Mouse (Mus musculus) T-helper 17 cell (primary cell): ENCODE results near the gene Zcchc13.

Source experiments
- in situ Hi-C, 2 experiments: fragments of 300-600 bp; cut with MboI, MseI; formaldehyde crosslinking; loops; 1 replicate in 1 of 2; 2 replicates in 1 of 2; pipeline ENCODE4 v1.15.1; 2025; ENCODE audit warnings: high pct_unique_total_duplicates in 2 of 2

Zcchc13 gene

DNA sequence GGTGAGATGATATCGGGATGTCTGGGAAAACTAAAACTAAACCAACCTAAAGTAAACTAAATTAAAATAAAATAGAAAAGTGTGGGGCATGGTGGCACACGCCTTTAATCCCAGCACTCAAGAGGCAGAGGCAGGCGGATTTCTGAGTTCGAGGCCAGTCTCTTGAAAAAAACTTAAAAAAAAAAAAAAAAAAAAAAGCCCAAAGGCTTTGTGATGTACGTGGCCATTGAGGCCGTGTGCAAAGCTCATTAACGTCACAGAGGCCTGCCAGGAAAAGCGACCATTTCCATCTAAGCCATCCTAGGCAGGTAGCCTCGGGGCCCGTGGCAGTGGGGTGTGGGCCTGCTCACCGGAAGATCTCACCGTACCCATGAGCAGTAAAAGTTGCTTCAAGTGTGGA lies at the start of gene Zcchc13:
TSS of gene Zcchc13 (plus strand) at position 284 of the 400 bp plus-strand sequence.
- in situ Hi-C loops: loop anchor here in 1 of 2 experiments (10.0 kb wide), 1 partner anchor 304 kb away; no protein-coding TSS in a partner anchor

DNA sequence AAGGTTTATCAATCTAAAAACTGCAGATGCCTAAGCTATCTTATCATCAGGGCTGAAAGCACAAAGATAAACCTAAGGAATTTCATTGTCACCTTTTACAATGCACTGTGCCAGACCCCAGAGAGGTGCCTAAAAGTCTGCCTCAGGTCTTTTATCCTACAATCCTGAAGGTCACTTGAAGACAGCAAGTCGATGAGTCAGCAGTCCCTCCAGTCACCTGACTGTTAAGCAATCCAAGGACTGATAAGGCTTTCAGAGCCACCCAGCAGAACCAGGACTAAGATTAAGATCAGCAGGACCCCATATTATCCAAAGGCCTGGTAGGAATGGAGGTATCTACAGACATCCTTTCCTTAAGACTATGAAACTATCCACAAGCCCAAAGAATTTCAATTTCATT lies 46.1 kb upstream of the Zcchc13 start:
- in situ Hi-C loops: no loop called here

DNA sequence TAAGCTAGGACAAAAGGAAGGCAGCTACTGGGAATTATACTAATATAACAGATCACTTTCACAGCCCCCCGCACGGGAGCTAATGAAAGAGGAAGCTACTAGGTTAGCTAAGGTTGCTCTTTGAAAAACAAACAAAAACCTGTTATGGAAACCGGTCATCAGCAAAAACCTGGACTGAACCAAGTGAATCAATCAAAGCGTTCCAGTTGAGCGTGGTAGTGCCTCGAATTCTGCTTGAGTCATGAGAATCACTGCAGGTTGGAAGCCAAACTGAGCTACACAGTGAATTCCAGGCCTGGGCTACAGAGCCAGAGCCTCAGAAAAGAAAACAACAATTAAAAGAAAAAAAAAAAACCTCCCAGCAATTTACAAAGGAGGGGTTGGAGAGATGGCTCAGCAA lies 38.3 kb upstream of the Zcchc13 start:
- in situ Hi-C loops: no loop called here

DNA sequence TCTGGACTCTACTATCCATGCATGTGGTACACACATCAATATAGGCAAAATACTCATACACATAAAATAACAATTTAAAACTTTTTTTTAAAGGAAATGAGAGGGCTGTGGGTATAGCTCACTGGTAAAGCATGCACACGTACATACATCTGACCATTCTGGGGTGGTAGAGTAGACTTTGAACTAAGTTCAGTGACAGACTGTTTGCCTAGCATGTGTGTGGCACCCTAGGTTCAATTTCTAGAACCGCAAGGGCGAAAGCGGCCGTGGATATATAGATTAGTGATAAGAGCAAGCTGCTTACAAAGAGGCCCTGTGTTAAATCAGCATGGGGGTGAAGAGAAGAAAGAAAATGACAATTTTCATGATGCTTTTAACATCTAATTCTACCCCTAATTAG lies 27.8 kb upstream of the Zcchc13 start:
- in situ Hi-C loops: no loop called here

DNA sequence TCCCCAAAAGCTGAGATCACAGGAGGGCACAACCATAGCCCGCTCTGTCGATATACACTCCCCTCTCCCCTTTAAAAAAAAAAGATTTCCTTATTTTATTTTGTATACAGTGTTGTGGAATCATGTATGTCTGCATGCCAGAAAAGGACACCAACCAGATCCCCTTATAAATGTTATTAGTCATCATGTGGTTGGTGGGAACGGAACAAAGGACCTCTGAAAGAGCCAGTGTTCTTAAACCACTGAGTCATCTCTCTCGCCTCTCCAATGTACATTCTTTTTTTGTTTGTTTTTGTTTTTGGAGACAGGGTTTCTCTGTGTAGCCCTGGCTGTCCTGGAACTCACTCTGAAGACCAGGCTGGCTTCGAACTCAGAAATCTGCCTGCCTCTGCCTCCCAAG lies 26.2 kb upstream of the Zcchc13 start:
- in situ Hi-C loops: no loop called here

DNA sequence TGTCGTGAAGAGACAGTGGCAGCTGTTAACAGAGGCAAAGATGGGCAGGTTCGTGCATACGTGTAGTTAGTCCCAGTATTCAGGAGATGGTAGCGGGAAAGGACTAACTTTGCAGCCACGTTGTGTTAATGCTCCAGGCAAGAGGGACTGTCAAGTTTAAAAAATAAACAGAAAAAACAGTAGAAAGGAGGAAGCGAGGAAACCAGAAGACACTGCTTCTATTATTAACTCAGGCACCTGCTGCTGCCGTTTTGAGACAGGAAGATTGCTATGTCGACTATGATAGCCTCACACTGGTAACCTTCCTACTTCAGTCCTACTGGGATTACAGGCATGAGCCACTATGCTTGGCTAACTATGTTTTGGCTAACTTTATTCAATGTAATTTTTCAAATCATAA lies 24.9 kb upstream of the Zcchc13 start:
- in situ Hi-C loops: no loop called here

DNA sequence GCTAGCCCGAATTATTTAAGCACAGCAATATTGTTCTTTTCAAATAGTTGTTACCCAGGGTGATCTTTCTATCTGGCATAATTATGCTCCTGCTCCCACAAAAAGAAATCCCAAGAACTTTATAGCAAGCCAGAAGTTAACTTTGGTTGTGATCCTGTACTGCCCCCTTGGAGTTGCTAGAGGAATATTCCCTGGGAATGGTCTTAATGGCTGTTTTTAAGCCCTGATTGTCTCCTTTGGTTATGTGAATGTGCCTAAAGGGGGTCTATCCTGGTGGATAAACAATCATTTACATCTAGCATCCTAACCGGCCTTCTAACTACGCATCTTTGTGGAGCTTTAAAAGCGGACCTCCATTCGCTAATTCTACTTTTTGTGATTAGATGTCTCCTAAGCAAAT lies 20.0 kb upstream of the Zcchc13 start:
- in situ Hi-C loops: no loop called here

DNA sequence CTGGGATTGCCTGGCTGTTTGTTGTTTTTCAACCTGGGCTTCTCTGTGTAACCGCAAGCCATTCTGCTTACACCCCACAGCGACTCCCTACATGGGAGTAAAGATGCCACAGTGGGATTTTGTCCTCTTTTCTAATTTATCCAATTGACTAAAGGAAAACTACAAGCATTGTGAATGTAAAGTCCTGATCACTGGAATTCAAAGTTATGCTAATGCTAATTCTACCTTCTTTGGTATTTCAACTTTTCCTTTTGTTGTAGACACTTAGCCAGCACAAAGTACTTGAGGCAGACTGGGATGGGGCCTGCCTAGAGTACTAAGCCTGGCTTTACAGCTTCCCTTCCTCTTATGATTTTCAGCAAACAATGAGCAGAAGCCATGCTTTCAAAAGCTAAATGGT lies 18.9 kb upstream of the Zcchc13 start:
- in situ Hi-C loops: no loop called here

DNA sequence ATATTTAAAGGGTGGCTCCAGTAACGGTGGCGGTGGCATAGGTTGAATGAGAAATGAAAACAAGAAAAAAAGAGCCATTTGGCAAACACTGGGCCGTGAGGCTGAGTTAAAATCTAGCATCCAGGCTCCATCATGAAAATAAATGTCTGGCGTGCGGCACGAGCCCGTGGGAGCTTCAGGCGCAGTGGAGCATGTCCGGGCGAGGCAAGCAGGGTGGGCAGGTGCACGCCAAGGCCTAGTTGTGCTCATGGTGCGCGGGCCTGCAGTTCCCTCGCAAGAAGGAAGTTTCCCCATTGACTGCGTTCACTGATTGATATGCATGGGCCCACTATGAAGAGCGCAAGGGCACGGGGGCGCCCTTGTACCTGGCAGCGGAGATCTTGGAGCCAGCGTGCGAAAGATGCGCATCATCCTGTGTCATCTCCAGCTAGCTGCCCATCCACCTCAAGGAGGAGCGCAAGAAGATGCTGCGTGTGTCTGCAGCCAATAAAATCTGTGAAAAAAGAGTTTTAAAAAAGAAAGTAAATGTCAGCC lies 15.6 kb upstream of the Zcchc13 start:
- in situ Hi-C loops: no loop called here

DNA sequence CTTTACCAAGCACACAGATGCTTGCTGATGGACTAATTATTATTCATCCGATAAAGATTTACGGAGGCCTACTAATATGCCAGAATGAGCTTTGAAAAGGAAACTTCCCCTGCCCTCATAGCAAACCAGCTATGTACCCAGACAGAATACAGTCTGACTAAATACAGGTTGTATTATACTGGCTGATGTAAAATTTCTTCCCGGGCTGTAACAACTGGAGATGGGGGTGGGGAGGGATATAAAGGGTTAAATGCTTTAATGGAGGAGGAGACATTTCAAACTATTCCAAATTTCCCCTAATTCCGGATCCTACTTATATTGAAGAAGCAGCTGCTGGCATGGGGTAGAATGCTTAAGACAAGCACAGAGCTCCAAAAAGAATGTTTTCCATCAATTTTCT lies 14.9 kb upstream of the Zcchc13 start:
- in situ Hi-C loops: no loop called here

DNA sequence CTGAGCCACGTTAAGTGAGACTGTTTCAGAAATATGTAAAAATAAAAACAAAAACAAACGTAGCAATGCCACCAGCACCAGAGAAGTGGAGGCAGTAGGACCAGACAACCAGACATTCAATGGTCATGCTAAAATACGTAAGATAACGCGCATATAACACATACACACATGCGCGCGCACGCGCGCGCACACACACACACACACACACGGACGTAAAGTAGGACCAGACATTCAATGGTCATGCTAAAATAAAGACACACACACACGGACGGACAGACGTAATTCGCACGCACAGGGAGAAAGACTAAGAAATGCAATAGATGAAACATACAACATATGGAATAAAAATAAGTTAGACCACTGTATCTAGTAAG lies 14.2 kb upstream of the Zcchc13 start:
- in situ Hi-C loops: no loop called here

DNA sequence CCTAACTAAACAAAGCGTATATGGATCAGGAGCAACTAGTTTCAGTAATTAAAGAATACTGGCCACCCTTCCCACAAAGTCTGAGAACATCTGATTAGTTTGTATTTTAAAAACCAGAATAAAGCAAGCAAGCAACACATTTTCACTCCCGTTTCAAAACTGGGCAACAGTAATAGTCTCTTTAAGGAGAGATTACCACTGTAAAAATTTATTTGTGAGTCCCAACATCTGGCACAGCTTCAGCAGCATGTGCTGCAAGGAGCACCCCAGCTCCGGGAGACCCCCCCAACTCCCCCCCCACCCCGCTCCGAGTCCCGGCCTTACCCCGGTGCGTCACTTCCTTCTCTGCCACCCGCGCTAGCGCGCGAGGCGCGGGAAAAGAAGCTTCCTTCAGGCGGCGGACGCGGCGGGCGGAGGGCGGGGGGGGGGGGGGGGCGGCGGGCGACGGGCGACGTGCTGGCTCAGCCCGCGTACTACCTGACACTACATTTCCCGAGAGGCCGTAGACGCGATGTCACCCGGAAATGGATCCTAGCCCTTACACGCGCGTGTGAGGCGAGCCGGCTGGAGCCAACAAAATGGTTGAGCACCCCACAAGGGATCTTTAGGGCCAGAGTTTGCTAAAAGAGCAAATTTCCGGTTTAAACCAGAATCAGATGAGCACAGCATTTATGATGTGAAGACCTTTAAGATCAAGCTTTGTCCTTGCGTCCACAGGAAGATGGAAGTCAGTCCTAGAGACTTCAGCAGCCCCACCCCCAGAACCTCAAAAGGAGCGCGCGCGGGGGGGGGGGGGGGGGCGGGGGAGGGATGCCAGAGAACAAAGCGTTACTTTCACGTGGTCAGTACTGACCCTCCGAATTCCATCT lies 13.6 kb upstream of the Zcchc13 start:
- in situ Hi-C loops: no loop called here

DNA sequence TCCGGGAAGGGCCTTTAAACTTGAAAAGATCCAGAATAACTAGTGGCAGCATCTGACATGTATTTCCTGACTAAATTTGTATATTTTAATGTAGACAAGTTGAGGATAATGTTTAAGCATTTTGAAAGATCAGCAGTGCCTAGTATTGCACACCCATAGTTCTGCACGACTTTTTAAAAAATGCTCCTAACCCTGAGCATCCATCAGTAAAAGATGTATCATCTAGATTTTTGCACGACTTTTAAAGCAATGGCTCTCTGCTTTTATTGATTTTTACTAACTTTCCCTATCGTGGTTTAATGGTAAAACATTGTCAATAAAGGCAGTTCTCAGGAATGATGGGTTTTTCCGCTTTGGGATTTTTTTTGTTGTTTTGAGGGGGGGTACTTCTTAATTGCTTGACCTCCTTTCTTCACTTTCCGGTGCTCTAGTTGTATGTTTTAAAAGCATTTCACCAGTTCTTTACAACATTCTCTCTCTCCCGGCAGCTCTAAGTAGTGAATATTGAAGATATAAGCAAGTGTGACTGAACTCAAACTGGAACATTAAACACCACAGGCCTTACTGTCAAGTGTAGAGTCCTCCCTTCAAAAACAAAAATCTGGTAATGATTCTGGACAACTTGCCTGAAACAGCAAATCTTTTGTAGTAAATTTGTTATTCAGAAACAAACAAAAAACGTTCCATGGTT lies 12.8 kb upstream of the Zcchc13 start:
- in situ Hi-C loops: no loop called here

DNA sequence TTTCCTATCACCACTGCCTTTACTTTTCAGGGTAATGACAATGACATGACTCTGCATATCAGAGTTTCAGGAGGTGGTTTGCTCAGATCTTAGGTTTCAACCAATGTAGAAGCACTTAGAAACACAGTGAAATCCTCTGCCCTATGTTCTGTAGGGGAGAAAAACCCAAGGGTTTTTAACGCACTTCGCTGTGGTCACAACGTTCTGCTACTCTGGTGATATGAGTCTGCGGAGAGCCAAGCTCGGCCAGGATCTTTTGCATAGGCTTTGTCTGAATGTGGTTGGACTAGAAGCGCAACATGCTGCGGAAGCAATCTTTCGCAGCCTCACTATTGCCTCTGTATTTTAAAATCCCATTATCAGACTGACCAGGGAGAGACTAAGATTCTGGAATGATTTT lies 8.6 kb upstream of the Zcchc13 start:
- in situ Hi-C loops: no loop called here

DNA sequence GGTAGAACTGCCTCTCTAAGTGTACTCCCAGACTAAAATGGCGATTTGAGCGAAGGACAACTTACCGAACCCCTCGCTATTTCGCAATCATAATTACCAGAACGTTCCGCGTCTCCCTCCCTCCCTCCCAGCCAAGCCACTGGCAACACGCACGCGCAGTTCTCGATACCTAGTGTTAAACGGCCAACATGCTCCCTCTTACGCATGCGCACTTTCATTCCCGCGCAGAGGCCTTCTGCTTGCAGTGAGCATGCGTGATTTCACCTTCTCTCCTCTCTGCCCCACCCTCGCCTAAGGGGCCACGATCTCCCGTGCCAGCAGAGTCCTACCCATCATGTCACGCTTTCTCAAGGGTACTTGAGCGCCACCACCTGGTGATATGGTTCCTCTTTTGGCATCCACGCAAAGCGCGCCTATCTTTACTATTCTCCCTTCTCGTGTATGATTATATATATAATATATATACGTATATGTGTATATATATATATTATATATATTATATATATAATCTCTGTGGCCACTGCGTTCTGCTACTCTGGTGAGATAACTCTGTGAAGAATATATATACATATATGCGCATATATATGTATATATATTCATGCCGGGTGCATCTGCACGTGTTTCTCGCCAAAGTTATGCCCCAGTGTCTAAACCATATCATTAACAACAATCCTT lies 8.0 kb upstream of the Zcchc13 start:
- in situ Hi-C loops: no loop called here

DNA sequence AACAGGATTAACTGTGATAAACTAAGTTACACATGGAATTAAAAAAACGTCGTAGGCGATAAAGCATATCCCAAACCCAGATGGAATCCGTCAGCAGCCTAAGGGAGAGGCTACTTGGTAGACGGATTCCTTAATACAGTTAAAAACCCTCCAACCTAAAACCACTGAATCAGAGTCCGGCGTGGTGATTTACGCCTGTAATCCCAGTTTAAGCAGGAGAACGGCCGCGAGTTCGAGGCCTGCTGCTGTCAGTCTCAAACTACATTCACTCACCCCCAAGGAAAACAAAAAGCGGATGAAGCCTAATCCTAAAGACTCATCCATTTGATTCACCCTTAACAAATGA lies 7.5 kb upstream of the Zcchc13 start:
- in situ Hi-C loops: no loop called here

DNA sequence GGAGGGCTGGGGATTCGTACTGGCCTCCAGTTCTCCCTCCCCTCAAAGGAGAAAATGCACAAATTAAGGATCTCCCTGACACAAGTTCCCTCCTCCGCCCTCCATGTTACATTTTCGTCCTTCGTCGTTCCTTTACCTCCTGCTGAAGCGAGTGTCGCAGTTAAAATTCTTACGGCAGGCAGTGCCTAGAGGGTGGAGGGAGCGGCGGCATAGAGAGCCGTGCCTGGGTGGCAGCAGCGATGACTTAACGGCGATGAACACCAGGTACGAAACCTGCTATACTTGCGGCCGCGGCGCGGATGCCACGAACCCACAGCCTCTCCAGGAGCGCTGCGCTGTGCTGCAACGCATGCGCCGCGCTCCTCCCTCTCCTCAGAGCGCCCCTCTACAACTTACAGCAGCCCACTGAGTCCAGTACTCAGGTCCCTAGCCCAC lies 7.0 kb upstream of the Zcchc13 start:
- in situ Hi-C loops: no loop called here

DNA sequence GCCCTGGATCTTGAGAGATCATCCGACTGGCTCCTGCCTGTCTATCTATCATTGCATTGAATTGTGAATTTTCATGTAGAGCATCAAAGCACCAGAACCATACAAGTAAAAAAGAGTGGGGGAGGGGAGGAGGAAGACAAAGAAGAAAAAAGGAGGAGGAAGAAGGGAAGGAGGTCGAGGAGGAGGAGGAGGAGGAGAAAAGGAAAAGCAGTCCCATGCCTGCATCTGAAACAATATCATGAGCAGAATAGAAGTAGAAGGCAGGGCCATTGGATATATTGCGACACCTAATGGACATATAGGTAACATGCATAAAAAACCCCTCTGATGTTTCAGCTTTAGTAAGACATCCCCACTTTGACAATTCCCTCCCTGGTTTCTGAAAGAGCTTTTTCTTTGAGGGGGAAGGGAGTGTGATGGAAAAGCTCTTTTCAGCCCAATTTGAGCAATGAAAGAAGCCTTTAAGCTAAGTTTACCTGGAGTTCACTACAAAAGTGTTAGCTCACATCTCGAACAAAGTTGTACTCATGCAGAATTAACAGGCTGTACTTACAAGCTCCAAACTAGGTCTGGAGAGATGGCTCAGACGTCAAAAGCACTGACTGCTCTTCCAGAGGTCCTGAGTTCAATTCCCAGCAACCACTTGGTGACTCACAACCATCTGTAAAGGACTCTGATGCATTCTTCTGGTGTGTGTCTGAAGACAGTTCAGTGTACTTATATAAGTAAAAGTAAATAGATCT lies 5.8 kb upstream of the Zcchc13 start:
- in situ Hi-C loops: loop anchor here (5.0 kb wide), 1 partner anchor 142 kb away; no protein-coding TSS in a partner anchor

DNA sequence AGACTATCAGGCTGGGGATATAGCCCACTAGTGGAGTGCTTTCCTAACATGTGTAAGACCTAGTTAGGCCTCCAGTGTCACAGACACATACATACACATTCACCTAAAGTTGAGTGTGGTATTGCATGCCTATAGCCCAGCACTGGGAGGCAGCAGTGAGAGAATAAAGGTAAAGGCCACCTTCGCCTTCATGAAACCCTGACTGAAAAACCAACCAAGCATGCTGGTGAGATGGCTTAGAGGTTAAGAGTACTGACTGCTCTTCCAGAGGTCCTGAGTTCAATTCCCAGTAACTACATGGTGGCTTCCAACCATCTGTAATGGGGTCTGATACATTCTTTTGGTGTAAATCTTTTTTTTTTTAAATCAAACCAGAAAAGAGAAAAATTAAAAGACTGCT lies 1.5 kb upstream of the Zcchc13 start:
- in situ Hi-C loops: loop anchor here (5.0 kb wide), 1 partner anchor 147 kb away; no protein-coding TSS in a partner anchor

DNA sequence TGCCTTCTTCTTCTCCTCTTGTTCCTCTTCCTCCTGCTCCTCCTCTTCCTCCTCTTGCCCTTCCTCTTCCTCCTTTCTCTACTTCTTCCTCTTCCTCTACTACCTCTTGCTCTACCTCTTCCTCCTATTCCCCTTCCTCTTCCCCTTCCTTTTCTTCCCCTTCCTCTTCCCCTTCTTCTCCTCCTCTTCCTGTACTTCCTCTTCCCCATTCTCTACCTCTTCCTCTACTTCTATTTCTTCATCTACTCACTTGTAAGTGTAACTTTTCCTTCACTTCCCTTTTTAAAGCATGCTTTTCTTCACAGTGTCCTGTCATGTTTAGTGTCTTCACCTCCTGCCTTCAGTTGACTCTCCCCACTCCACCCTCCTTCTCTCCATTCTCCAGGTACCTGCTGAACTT lies 3.5 kb downstream of the Zcchc13 start:
- in situ Hi-C loops: loop anchor here in 1 of 2 experiments (10.0 kb wide), 1 partner anchor 301 kb away; no protein-coding TSS in a partner anchor

DNA sequence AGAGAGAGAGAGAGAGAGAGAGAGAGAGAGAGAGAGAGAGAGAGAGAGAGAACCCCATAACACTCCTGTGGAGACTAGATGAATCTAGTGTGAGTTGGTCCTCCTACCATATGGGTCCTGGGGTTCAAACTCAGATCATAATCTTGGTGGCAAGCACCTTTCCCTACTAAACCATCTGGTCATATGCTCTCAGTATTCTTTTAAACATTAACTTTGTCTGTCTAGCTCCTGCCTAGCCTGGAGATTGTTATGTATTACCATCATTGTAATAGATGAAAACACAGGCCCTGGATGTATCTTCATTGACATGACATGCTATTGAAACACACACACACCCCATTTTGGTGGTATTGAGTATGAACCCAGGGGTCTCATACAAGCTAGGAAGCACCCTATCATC lies 5.6 kb downstream of the Zcchc13 start:
- in situ Hi-C loops: loop anchor here in 1 of 2 experiments (10.0 kb wide), 1 partner anchor 299 kb away; no protein-coding TSS in a partner anchor
